Mouse (Mus musculus) spleen, adult 2 months (tissue): ENCODE data around the gene Trim40.

Experiments used
- CTCF ChIP-seq: fragments of 200-500 bp; IDR thresholded peaks from 2 replicates; pipeline ENCODE4 v1.5.1; 2011; ENCODE audit warnings: mild to moderate bottlenecking, inconsistent platforms; ENCODE audit not compliant: insufficient read depth, insufficient read length, insufficient replicate concordance; ENCODE audit errors: extremely low read depth
- POLR2A ChIP-seq: fragments of 200-500 bp; IDR thresholded peaks from 2 replicates; pipeline ENCODE4 v1.6.1; 2011; ENCODE audit warnings: low read depth, low read length, inconsistent platforms

- TF ChIP-seq POLR2A, result no peak
- no peak for TF ChIP-seq CTCF
Measured at GRCm38 (mm10) chr17:36839931-36840330, 50.0 kb downstream of the Trim40 start.
